Mouse (Mus musculus) T-cell, adult 66 days (primary cell): Measurements from ENCODE around the gene Sapcd2. TPM values are rescaled to one million over a fixed set of nuclear protein-coding genes. Genes with fewer than 3 reads are reported as not detected.

Experiments
- total RNA-seq, 2 experiments: library from RNA; stranded (reverse); gene quantifications; 3 replicates in 1 of 2; 4 replicates in 1 of 2; pipeline ENCODE4 v1.2.4; 2023

Gene Sapcd2
- 1 to 10 TPM in 1 of 2 experiments, under 1 TPM in 1; 0.39 to 2.7 TPM for total RNA-seq

GRCm38 (mm10) chr2:25371764-25372643 lies at the start of gene Sapcd2:
Sapcd2 (plus strand) TSS chr2:25372321.

DNA sequence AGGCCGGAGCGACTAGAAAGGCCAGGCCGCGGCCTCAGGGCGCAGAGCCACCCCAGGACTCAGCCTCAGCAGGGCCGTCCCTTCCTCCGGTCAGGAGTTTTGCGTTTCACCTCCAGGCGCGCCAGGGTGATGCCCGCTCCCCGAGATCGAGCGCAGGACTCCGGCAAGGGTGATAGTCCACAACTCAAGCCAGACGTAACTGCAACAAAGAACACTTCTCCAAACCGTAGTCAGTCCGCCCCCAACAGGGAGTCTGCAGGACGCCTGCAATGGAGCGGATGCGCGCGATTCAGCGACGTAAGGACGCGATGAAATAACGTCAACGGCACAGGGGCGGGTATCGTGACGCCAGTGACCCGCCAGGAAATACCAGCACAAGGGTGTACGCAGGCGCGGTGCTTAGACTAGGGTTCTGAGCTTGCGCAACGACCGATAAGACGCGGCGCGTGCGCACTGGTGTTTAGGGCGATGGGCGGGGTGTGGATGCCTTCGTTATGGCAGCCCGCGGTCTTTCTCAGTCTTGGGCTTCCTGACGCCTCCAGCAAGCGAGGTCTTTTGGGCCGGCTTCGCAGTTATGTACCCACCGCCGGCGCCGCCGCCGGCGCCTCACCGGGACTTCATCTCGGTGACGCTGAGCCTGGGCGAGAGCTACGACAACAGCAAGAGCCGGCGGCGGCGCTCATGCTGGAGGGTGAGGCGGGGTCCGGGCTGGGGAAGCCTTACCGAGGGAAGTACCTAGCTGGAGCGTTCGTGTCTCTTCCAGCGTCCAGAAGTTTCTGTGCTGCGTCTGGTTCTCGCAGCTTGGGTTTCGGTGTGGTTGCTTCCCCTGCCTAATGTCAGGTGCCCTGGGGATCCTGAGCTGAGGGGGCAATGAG lies 39.6 kb upstream of the Sapcd2 start, which contains the start of gene Man1b1:
Gene Man1b1 (plus strand): TSS at position 53 of the 875 bp plus-strand sequence.

DNA sequence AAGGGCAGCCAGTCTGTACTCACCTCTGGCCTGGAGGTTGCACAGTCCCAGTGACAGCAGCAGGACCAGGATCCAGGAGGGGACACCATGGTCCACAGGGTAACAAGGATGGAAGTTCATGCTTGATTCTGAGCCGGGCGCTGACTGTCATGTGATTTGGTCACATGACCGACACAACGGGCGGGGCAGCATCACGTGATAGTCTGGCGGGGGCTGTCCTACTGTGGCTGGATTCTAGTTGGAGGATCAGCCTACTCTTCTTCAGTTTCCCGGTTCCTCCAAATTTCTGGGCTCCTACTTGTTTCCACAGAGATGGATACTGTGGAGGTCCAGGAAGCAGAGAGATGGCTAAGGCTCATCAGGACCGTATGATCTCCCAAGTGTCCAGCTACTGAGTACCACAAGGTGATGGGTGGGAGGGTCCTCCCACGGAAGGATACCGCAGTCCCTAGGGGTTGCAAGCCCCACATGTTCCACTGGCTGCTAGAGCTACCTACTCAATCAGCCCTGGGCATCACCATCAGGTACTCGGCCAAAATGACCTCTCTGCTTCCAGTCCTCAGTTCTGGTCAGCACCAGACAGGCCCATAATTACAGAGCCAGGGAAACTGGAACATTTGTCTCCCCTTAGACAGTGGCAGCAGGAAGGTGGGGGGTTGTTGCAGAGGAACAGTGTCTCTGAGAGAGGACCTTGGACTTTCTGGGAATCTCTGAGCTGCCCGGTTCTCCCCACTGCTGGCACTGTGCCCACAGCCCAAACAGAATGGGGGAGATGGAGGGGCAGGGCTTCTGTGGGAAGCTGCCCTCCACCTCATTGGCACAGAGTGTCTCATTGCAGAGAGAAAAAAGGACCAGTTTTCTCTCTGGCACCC lies 15.7 kb upstream of the Sapcd2 start, which contains the start of gene Dpp7:
Gene Dpp7 (minus strand): TSS at position 152 of the 872 bp plus-strand sequence.

GRCm38 (mm10) chr2:25365091-25365761 lies 6.9 kb upstream of the Sapcd2 start, which contains the start of gene Uap1l1:
Uap1l1 (minus strand) TSS chr2:25365682.

DNA sequence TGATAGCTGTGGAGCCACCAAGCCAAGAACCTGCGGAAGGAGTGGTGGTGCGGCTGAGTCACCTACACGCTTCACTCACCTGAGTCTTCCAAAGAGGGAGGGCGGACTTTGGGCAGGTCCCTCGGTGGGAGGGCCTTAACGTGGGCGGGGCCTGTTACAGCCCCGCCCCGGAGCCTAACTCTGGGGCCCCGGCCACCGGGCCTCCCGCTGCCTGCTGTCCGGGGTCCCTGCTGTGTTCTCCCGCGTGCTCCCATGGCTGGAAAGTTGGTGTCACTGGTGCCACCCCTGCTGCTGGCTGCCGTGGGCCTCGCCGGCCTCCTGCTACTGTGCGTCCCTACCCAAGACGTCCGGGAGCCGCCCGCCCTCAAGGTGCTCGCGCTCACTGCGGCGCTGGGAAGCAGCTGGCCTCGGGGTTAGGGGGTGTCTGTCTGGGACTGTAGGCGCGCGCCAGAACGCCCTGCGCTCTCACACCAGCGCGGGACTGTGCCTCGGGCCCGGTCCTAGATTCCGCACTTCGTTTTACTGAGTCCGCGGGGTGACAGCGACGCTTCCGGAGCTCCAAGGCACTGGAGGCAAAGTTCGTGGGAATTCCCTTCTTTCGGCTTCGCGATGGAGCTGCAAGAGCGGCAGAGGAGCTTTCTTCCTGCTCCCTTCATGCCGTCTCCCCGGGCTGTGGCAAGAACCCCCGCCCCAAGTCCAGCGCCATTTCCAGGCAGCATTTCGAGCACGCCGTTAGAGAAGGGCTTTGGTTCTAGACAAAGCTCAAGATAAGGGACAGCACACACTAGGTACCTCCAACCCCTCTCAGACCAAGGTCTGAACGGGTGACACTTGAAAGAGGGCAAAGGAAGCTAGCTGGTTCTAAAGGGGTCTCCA lies 23.8 kb downstream of the Sapcd2 start, which contains the start of gene Entpd2:
Gene Entpd2 (plus strand): TSS at position 154 of the 876 bp plus-strand sequence.

DNA sequence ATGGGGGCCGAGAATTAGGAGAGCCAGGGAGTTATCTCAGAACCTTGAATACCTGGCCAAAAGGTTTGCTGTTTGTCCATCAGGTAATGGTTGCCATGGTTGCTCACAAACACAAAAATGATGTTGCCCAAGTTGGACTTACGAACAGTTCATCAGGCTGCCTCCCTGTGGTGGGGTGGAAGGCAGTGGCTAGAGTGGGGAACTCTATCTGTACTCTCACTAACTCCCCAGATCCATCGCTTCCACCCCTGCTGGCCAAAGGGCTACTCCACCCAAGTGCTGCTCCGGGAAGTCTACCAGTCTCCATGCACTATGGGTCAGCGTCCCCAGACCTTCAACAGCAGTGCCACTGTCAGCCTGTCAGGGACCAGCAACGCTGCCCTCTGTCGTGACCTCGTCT lies 26.9 kb downstream of the Sapcd2 start, which contains the start of gene Npdc1:
Gene Npdc1 (plus strand): TSS at position 301 of the 400 bp plus-strand sequence.

DNA sequence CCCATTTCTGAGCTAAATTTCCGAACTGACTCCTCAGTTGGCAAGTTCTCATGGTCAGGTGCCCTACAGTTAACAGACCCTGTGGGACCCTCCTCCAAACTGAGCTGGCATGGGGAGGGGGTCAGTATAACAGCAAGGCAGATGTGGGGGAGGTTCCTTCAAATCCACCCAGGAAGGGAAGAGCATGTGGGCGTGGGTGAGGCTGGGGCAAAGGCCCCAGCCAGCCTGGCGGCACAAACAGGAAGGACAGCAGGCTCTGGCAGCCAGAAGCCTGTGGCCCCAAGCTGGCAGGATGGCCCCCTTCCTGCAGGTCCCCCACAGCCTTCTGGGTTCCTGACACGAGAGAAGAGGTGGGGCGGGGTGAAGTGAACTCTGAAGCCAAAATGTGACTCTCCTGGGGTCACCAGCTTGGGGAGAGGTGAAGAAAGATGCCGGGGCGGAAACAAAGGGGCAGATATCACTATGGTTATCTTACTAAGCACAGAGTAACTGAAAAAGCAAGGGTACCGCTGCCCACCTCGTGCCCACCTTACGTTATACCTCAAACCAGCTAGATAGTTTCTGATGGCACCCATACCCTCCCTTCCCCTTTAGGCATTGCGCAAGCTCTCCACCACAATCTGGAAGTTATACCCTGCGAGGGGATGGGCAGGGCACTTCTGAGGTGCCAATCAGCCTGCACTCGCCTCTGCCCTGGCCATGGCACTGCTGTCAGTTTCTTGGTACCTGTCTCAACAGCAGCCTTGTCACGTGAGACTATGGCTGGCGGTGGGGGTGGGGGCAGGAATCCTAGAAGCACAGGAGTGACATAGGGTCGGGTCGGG lies 50.7 kb downstream of the Sapcd2 start, which contains the start of gene Fut7:
Gene Fut7 (plus strand): TSS at position 681 of the 824 bp plus-strand sequence.

Other genes with a start within 250 kb of the Sapcd2 start
- gene Nrarp, start 191.6 kb upstream of the Sapcd2 start, total RNA-seq: 1 to 10 TPM; 2.8 to 5.0 TPM
- gene Tor4a, start 175.4 kb upstream of the Sapcd2 start, total RNA-seq: 10 to 100 TPM; 35.7 to 39.1 TPM
- 10 to 100 TPM; 74.8 to 89.9 TPM for gene Nelfb, start 160.8 kb upstream of the Sapcd2 start, total RNA-seq
- gene Stpg3, start 157.7 kb upstream of the Sapcd2 start, total RNA-seq: under 1 TPM in 1 of 2 experiments, not detected in 1; 0.50 TPM
- gene Fam166a, start 153.6 kb upstream of the Sapcd2 start, total RNA-seq: not detected
- gene Tubb4b, start 147.6 kb upstream of the Sapcd2 start, total RNA-seq: 100 to 1,000 TPM; 122 to 138 TPM
- gene Slc34a3, start 138.0 kb upstream of the Sapcd2 start, total RNA-seq: not detected
- gene Rnf224, start 135.5 kb upstream of the Sapcd2 start, total RNA-seq: not detected
- 1 to 10 TPM in 1 of 2 experiments, under 1 TPM in 1; 0.82 to 1.4 TPM for gene Rnf208, start 130.1 kb upstream of the Sapcd2 start, total RNA-seq
- not detected for gene Cysrt1, start 129.9 kb upstream of the Sapcd2 start, total RNA-seq
- gene AL732309.1, start 125.5 kb upstream of the Sapcd2 start, total RNA-seq: 10 to 100 TPM in 1 of 2 experiments, 1 to 10 TPM in 1; 9.0 to 11.1 TPM
- 10 to 100 TPM; 16.7 to 17.9 TPM for gene Tmem203, start 116.9 kb upstream of the Sapcd2 start, total RNA-seq
- 10 to 100 TPM; 15.9 to 22.1 TPM for gene Tprn, start 109.7 kb upstream of the Sapcd2 start, total RNA-seq
- 10 to 100 TPM; 43.8 to 45.5 TPM for gene Ssna1, start 99.9 kb upstream of the Sapcd2 start, total RNA-seq
- gene Anapc2, start 99.8 kb upstream of the Sapcd2 start, total RNA-seq: 100 to 1,000 TPM; 108 to 110 TPM
- not detected for gene Tmem210, start 84.2 kb upstream of the Sapcd2 start, total RNA-seq
- gene Lrrc26, start 82.4 kb upstream of the Sapcd2 start, total RNA-seq: not detected
- gene Grin1, start 53.1 kb upstream of the Sapcd2 start, total RNA-seq: not detected
- 10 to 100 TPM; 46.4 to 46.6 TPM for gene Man1b1, start 40.0 kb upstream of the Sapcd2 start, total RNA-seq
- gene Dpp7, start 16.0 kb upstream of the Sapcd2 start, total RNA-seq: 10 to 100 TPM; 10.7 to 22.7 TPM
- gene Uap1l1, start 6.6 kb upstream of the Sapcd2 start, total RNA-seq: 10 to 100 TPM in 1 of 2 experiments, 1 to 10 TPM in 1; 8.9 to 12.4 TPM
- gene Entpd2, start 23.6 kb downstream of the Sapcd2 start, total RNA-seq: not detected
- 1 to 10 TPM; 3.3 to 3.8 TPM for gene Npdc1, start 27.0 kb downstream of the Sapcd2 start, total RNA-seq
- under 1 TPM; 0.39 to 0.73 TPM for gene Fut7, start 50.9 kb downstream of the Sapcd2 start, total RNA-seq
- gene Abca2, start 56.4 kb downstream of the Sapcd2 start, total RNA-seq: 10 to 100 TPM; 82.9 to 83.2 TPM
- gene Clic3, start 84.5 kb downstream of the Sapcd2 start, total RNA-seq: 1 to 10 TPM in 1 of 2 experiments, not detected in 1; 1.4 TPM
- gene Paxx, start 88.8 kb downstream of the Sapcd2 start, total RNA-seq: 10 to 100 TPM; 71.5 to 79.3 TPM
- gene Ptgds, start 97.7 kb downstream of the Sapcd2 start, total RNA-seq: not detected
- gene Lcn12, start 121.6 kb downstream of the Sapcd2 start, total RNA-seq: not detected
- gene Fbxw5, start 128.4 kb downstream of the Sapcd2 start, total RNA-seq: 10 to 100 TPM; 51.3 to 54.9 TPM
- 1 to 10 TPM; 1.0 to 1.3 TPM for gene C8g, start 129.4 kb downstream of the Sapcd2 start, total RNA-seq
- 10 to 100 TPM; 45.3 to 55.1 TPM for gene Traf2, start 174.6 kb downstream of the Sapcd2 start, total RNA-seq
- 100 to 1,000 TPM; 121 to 134 TPM for gene Edf1, start 185.5 kb downstream of the Sapcd2 start, total RNA-seq
- 1 to 10 TPM; 2.2 to 4.3 TPM for gene Mamdc4, start 202.5 kb downstream of the Sapcd2 start, total RNA-seq
- 10 to 100 TPM; 22.0 to 26.5 TPM for gene Phpt1, start 202.9 kb downstream of the Sapcd2 start, total RNA-seq
- gene Ajm1, start 209.4 kb downstream of the Sapcd2 start, total RNA-seq: 1 to 10 TPM in 1 of 2 experiments, under 1 TPM in 1; 0.76 to 2.1 TPM
- gene Rabl6, start 236.2 kb downstream of the Sapcd2 start, total RNA-seq: 100 to 1,000 TPM; 121 to 124 TPM
- not detected for gene Ccdc183, start 245.4 kb downstream of the Sapcd2 start, total RNA-seq
- gene Tmem141, start 249.7 kb downstream of the Sapcd2 start, total RNA-seq: 1 to 10 TPM in 1 of 2 experiments, not detected in 1; 1.0 TPM